Comparison of ENCODE assay signal across 13 mouse cellular contexts in genomic region chr14:46635322-46635721, GRCm38 (mm10).
DNase-seq lines count a peak whose midpoint lies in the region; ATAC-seq and TF ChIP-seq lines count a peak whose summit lies in the region.
"Had no signal": no experiment of that assay in that cellular context is flagged by ENCODE, and none has a peak within 500 bp of the region (broad histone marks: within the 10 kb centered on the region; RNA-seq: fewer than 3 reads in every experiment).

No protein-coding gene starts in this region.

- H3K36me3 ChIP-seq in heart, embryonic 11.5 days (ENCODE audit: control insufficient read depth, insufficient read depth, low read length) = no peaks in the 10 kb centered on the region
- no peaks in the 10 kb centered on the region for H3K36me3 ChIP-seq in hindbrain, embryonic 11.5 days (ENCODE audit: control insufficient read depth, insufficient read depth, low read length)
- H3K36me3 ChIP-seq: embryonic facial prominence, embryonic 13.5 days had no signal

- H3K4me3 ChIP-seq in heart, embryonic 11.5 days (ENCODE audit: low read depth, low read length) = no peak overlapping the region
- H3K4me3 ChIP-seq in gastrocnemius, adult 2 months = no peak overlapping the region
- H3K4me3 ChIP-seq in hindbrain, embryonic 11.5 days (ENCODE audit: low read depth, low read length) = no peak overlapping the region
- H3K4me3 ChIP-seq: embryonic facial prominence, embryonic 13.5 days had no signal

- 60% methylated on average over 3 of the region's 3 CpGs for WGBS in heart, embryonic 11.5 days (ENCODE audit: insufficient replicate concordance)
- WGBS in hindbrain, embryonic 11.5 days = 81% methylated on average over 3 of the region's 3 CpGs

- H3K4me1 ChIP-seq in heart, embryonic 11.5 days (ENCODE audit: control insufficient read depth, insufficient read depth, low read length) = 0 out of 2 replicates have a peak, but pooled peaks cover 4% of the 10 kb centered on the region
- no peaks in the 10 kb centered on the region for H3K4me1 ChIP-seq in hindbrain, embryonic 11.5 days (replicated peaks; ENCODE audit: control insufficient read depth, insufficient read depth, low read length)

- no peaks in the 10 kb centered on the region for H3K27me3 ChIP-seq in heart, embryonic 11.5 days (ENCODE audit: control insufficient read depth, insufficient read depth, low read length)
- H3K27me3 ChIP-seq in hindbrain, embryonic 11.5 days (ENCODE audit: control insufficient read depth, insufficient read depth, low read length) = no peaks in the 10 kb centered on the region
- H3K27me3 ChIP-seq: embryonic facial prominence, embryonic 13.5 days had no signal

- H3K27ac ChIP-seq in heart, embryonic 11.5 days (ENCODE audit: low read depth, low read length) = no peak overlapping the region
- peak overlapping the region; percentile 64 for H3K27ac ChIP-seq in gastrocnemius, adult 2 months
- no peak overlapping the region for H3K27ac ChIP-seq in hindbrain, embryonic 11.5 days (ENCODE audit: low read depth, low read length)
- H3K27ac ChIP-seq: embryonic facial prominence, embryonic 13.5 days had no signal

- TF ChIP-seq CTCF in gastrocnemius, adult 2 months (IDR thresholded peaks at IDR 0.05) = no peak

- DNase-seq in heart, adult 11 months = peak; percentile 96
- peak; percentile 74 for DNase-seq in gastrocnemius, adult 2 months
- peak; percentile 60 for DNase-seq in heart, postnatal 25 days (ENCODE audit: low spot score)
- peak; percentile 52 for DNase-seq in lung, postnatal 14 days
- DNase-seq in hindbrain, embryonic 11.5 days (ENCODE audit: low spot score) = no peak
- no peak for DNase-seq in urinary bladder, adult 2 months (ENCODE audit: low spot score)
- DNase-seq: cerebellum, adult 8-10 months had no signal

- no peak overlapping the region for H3K4me2 ChIP-seq in heart, embryonic 11.5 days
- H3K4me2 ChIP-seq in hindbrain, embryonic 11.5 days (replicated peaks; ENCODE audit: low read depth, low read length) = no peak overlapping the region
- H3K4me2 ChIP-seq: embryonic facial prominence, embryonic 13.5 days; liver, embryonic 11.5 days had no signal

- H3K9me3 ChIP-seq in heart, embryonic 11.5 days (replicated peaks; ENCODE audit: control insufficient read depth, low read length) = no peaks in the 10 kb centered on the region
- no peaks in the 10 kb centered on the region for H3K9me3 ChIP-seq in hindbrain, embryonic 11.5 days (ENCODE audit: control insufficient read depth, low read length)
- H3K9me3 ChIP-seq: embryonic facial prominence, embryonic 13.5 days had no signal

- intact Hi-C loops in gastrocnemius, adult 2 months (cut with DNase I) = no loop called here
- intact Hi-C loops in heart, postnatal 25 days (cut with DNase I) = no loop called here

- ATAC-seq in heart, embryonic 11.5 days (replicated peaks; ENCODE audit: insufficient number of reproducible peaks, low FRiP score, low TSS enrichment) = no peak
- no peak for ATAC-seq in megakaryocyte progenitor cell, adult 5-6 weeks (replicated peaks; ENCODE audit: poor library complexity)
- ATAC-seq in hindbrain, embryonic 11.5 days (ENCODE audit: low FRiP score) = no peak
- ATAC-seq: CD4-positive, CD25-positive, alpha-beta regulatory T cell, adult 4 months; midbrain, embryonic 16.5 days had no signal

- H3K9ac ChIP-seq in heart, embryonic 11.5 days (ENCODE audit: low read depth, low read length) = no peak overlapping the region
- no peak overlapping the region for H3K9ac ChIP-seq in hindbrain, embryonic 11.5 days (ENCODE audit: low read depth, low read length)
- H3K9ac ChIP-seq: embryonic facial prominence, embryonic 13.5 days had no signal

Comparison
In these comparisons a context has a peak if more than half of its experiments do, and no peak if none do; other contexts are left out.
1. DNase-seq: peak in heart, adult 11 months (single experiment), gastrocnemius, adult 2 months (single experiment), heart, postnatal 25 days (single experiment) and lung, postnatal 14 days (single experiment); none in hindbrain, embryonic 11.5 days (single experiment) and urinary bladder, adult 2 months (single experiment).